ENCODE assay signal across 19 mouse cellular contexts in the genomic region with DNA sequence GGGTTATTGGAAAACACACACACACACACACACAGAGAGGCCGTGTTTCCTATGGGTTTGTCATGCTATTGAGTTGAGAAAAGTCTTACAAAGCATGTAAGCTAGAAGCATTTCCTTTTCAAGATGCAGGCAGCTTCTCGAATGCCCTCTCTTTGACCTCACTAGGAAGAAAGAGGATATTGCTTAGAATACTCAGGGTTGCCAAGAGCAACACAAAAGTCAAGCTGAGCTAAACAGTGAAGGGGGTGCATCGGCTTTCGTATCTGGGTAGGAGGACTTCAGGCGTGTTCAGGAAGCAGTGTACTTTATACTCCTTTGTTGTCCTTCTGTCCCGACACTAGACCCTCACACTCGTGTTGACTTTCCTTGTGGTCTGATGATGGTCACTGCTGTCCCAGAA.
DNase-seq lines count a peak whose midpoint lies in the region; ATAC-seq and TF ChIP-seq lines count a peak whose summit lies in the region.
"Had no signal": no experiment of that assay in that cellular context is flagged by ENCODE, and none has a peak within 500 bp of the region (broad histone marks: within the 10 kb centered on the region; RNA-seq: fewer than 3 reads in every experiment).

No protein-coding gene starts in this region.

- H3K4me2 ChIP-seq in hindbrain, embryonic 16.5 days (ENCODE audit: low read length): no peak overlapping the region
- H3K4me2 ChIP-seq: embryonic facial prominence, embryonic 12.5 days; forebrain, embryonic 12.5 days; midbrain, embryonic 13.5 days had no signal

- H3K27ac ChIP-seq in kidney, adult 2 months (ENCODE audit: insufficient read depth, low read depth, low read length): no peak overlapping the region
- H3K27ac ChIP-seq in limb, embryonic 10.5 days: 0 out of 2 replicates have a peak overlapping the region, but pooled peaks have one; percentile 43
- H3K27ac ChIP-seq in hindbrain, embryonic 16.5 days (ENCODE audit: low read depth, low read length): no peak overlapping the region
- H3K27ac ChIP-seq: embryonic facial prominence, embryonic 12.5 days; forebrain, embryonic 12.5 days; liver, embryonic 14.5 days; midbrain, embryonic 13.5 days had no signal

- ATAC-seq in CD4-positive, CD25-positive, alpha-beta regulatory T cell, adult 4 months: peak; percentile 49
- ATAC-seq in hindbrain, embryonic 16.5 days: no peak
- ATAC-seq in frontal cortex, adult (ENCODE audit: low TSS enrichment): no peak
- ATAC-seq: midbrain, embryonic 13.5 days had no signal

- no peak overlapping the region for H3K4me3 ChIP-seq in kidney, adult 2 months (ENCODE audit: insufficient read depth, low read depth, low read length)
- no peak overlapping the region for H3K4me3 ChIP-seq in limb, embryonic 10.5 days
- no peak overlapping the region for H3K4me3 ChIP-seq in hindbrain, embryonic 16.5 days (ENCODE audit: low read length)
- H3K4me3 ChIP-seq: embryonic facial prominence, embryonic 12.5 days; forebrain, embryonic 12.5 days; midbrain, embryonic 13.5 days had no signal

- H3K4me1 ChIP-seq in kidney, adult 2 months (ENCODE audit: control insufficient read depth, insufficient read depth, low read length): 0 out of 2 replicates have a peak, but pooled peaks cover 3% of the 10 kb centered on the region
- peaks cover 23% of the 10 kb centered on the region; the same call in 1 of the 2 replicates for H3K4me1 ChIP-seq in limb, embryonic 10.5 days
- H3K4me1 ChIP-seq in hindbrain, embryonic 16.5 days (ENCODE audit: control insufficient read depth, insufficient read depth, low read depth, low read length): no peaks in the 10 kb centered on the region; the same call in 1 of the 2 replicates
- H3K4me1 ChIP-seq: embryonic facial prominence, embryonic 12.5 days had no signal

- peak; percentile 45 for DNase-seq in kidney, adult 2 months
- DNase-seq in kidney, adult 18-20 months: no peak
- peak; percentile 32 to 47 for DNase-seq in B cell, adult 2 months
- no peak for DNase-seq in limb, embryonic 10.5 days (ENCODE audit: low spot score)
- DNase-seq: adrenal gland, adult 2 months; cerebellum, postnatal 14 days; heart, adult 11 months; heart, postnatal 36 days; kidney, postnatal 10 days; left cerebral cortex, postnatal 4 days; lung, postnatal 36 days; retina, postnatal 1 day had no signal

- H3K9me3 ChIP-seq in limb, embryonic 10.5 days (replicated peaks): no peaks in the 10 kb centered on the region
- H3K9me3 ChIP-seq in hindbrain, embryonic 16.5 days (ENCODE audit: control insufficient read depth, low read length): no peaks in the 10 kb centered on the region
- H3K9me3 ChIP-seq: embryonic facial prominence, embryonic 12.5 days; forebrain, embryonic 12.5 days; midbrain, embryonic 13.5 days had no signal

- WGBS in kidney, adult 2 months: 31% methylated on average over 7 of the region's 7 CpGs
- WGBS in limb, embryonic 10.5 days: 89% methylated on average over 7 of the region's 7 CpGs
- WGBS in hindbrain, embryonic 16.5 days: 38% methylated on average over 7 of the region's 7 CpGs

- H3K36me3 ChIP-seq in kidney, adult 2 months (ENCODE audit: control insufficient read depth, insufficient read depth, low read length): no peaks in the 10 kb centered on the region
- no peaks in the 10 kb centered on the region for H3K36me3 ChIP-seq in limb, embryonic 10.5 days
- H3K36me3 ChIP-seq in hindbrain, embryonic 16.5 days (ENCODE audit: control insufficient read depth, insufficient read depth, low read length): no peaks in the 10 kb centered on the region
- H3K36me3 ChIP-seq: embryonic facial prominence, embryonic 12.5 days; forebrain, embryonic 12.5 days; midbrain, embryonic 13.5 days had no signal

- no peak for TF ChIP-seq CTCF in kidney, adult 2 months (conservative IDR thresholded peaks at IDR 0.05; ENCODE audit: insufficient read depth, insufficient read length, low read depth, low read length)

- TF ChIP-seq POLR2A in kidney, adult 2 months (IDR thresholded peaks at IDR 0.05; ENCODE audit: low read depth, low read length): no peak

- H3K27me3 ChIP-seq in kidney, adult 2 months (replicated peaks; ENCODE audit: control insufficient read depth, insufficient read depth, low read length): no peaks in the 10 kb centered on the region
- H3K27me3 ChIP-seq in limb, embryonic 10.5 days (ENCODE audit: low read depth, poor library complexity, severe bottlenecking): no peaks in the 10 kb centered on the region
- no peaks in the 10 kb centered on the region for H3K27me3 ChIP-seq in hindbrain, embryonic 16.5 days (replicated peaks; ENCODE audit: control insufficient read depth, insufficient read depth, low read length)
- H3K27me3 ChIP-seq: embryonic facial prominence, embryonic 12.5 days; forebrain, embryonic 12.5 days had no signal

- H3K9ac ChIP-seq in hindbrain, embryonic 16.5 days (ENCODE audit: low read depth, low read length): no peak overlapping the region
- H3K9ac ChIP-seq: embryonic facial prominence, embryonic 12.5 days; forebrain, embryonic 12.5 days; liver, embryonic 14.5 days; midbrain, embryonic 13.5 days had no signal

Comparison
In these comparisons a context has a peak if more than half of its experiments do, and no peak if none do; other contexts are left out.
1. DNase-seq: peak in kidney, adult 2 months (single experiment) and B cell, adult 2 months (2 of 2); none in kidney, adult 18-20 months (single experiment) and limb, embryonic 10.5 days (single experiment).